Mouse (Mus musculus) kidney, adult 2 months (tissue): ENCODE measurements at regions not wholly inside any gene's neighbourhood (a gene's known extent, or its start where the extent isn't known, plus 50 kb on each side); places are given as distances from the start of the nearest gene placed in this dataset.

ENCODE experiments used
- CTCF ChIP-seq: fragments of 200-500 bp; conservative IDR thresholded peaks from 2 replicates; pipeline ENCODE4 v1.5.1; 2011; ENCODE audit warnings: low read depth, mild to moderate bottlenecking, control low read depth, low read length, moderate library complexity, mixed read lengths; ENCODE audit not compliant: insufficient read depth, insufficient read length
- POLR2A ChIP-seq: fragments of 200-500 bp; IDR thresholded peaks from one replicate; pipeline ENCODE4 v1.6.1; 2011; ENCODE audit warnings: low read depth, low read length, control low read depth

- TF ChIP-seq CTCF (no peak), POLR2A (no peak)
Observed at GRCm38 (mm10) chr17:51290741-51291140, 111.6 kb upstream of the Tbc1d5 start.
